Comparison of ENCODE assay signal across 15 mouse cellular contexts in the genomic region with DNA sequence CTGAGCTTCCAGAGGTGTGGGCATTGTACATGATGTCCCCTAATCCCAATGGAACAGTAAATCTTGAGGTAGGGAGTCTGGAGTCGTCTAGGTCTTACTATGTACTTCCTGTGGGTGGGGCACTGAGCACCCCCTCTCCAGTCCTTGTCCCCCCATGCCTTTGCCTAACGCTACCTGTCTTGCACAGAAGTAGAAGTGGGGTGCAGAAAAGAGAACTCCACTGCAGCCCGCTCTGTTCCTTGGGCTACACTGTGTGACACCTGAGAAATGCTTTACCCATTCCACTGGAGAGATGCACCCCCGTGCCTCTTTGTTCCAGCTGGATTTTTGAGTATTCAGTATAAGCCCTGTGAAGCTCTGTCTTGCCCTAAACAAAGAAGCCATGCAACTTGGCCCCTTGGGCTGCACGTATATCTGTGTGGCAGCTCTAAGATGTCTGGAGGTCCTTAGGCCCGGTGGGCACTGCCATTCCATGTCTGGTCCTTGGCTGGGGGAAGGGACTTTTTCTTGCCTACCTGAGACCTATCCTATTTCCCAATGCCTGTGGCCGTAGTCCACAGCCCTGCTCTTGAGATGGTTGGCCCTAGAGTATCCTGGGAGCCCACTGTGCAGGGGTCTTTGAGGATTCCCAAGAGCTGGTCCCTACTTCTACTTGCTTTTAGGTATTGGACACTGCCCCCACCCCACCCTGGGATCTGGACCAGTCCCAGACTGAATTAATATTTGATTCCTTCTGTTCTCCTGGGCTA.
DNase-seq lines count a peak whose midpoint lies in the region; ATAC-seq and TF ChIP-seq lines count a peak whose summit lies in the region.
"Had no signal": no experiment of that assay in that cellular context is flagged by ENCODE, and none has a peak within 500 bp of the region (broad histone marks: within the 10 kb centered on the region; RNA-seq: fewer than 3 reads in every experiment).

No protein-coding gene starts in this region.

- H3K9me3 ChIP-seq in kidney, embryonic 16.5 days (ENCODE audit: low read length): no peaks in the 10 kb centered on the region
- H3K9me3 ChIP-seq in limb, embryonic 12.5 days: no peaks in the 10 kb centered on the region
- H3K9me3 ChIP-seq: hindbrain, embryonic 10.5 days; neural tube, embryonic 12.5 days had no signal

- H3K4me2 ChIP-seq in kidney, embryonic 16.5 days (replicated peaks; ENCODE audit: low read depth, low read length): no peak overlapping the region
- no peak overlapping the region for H3K4me2 ChIP-seq in limb, embryonic 12.5 days
- H3K4me2 ChIP-seq: neural tube, embryonic 12.5 days had no signal

- H3K27ac ChIP-seq in kidney, embryonic 16.5 days (ENCODE audit: low read length): peak overlapping the region; percentile 77
- peak overlapping the region; percentile 15; the same call in 1 of the 2 replicates for H3K27ac ChIP-seq in thymus, adult 2 months (ENCODE audit: control insufficient read depth, insufficient read depth, low read length)
- peak overlapping the region; percentile 84; the same call in 1 of the 2 replicates for H3K27ac ChIP-seq in limb, embryonic 12.5 days
- H3K27ac ChIP-seq: neural tube, embryonic 12.5 days had no signal

- no peak for TF ChIP-seq CTCF in thymus, adult 2 months (IDR thresholded peaks at IDR 0.05; ENCODE audit: borderline replicate concordance, control insufficient read depth, extremely low read depth, insufficient read depth, low read length, poor library complexity)

- no peak for TF ChIP-seq POLR2A in thymus, adult 2 months (IDR thresholded peaks at IDR 0.05; ENCODE audit: control insufficient read depth, extremely low read depth, insufficient read depth, low read length, poor library complexity)

- 0 out of 2 replicates have a peak overlapping the region, but pooled peaks have one; percentile 12 for H3K9ac ChIP-seq in kidney, embryonic 16.5 days (replicated peaks; ENCODE audit: low read length)
- no peak overlapping the region for H3K9ac ChIP-seq in limb, embryonic 12.5 days (replicated peaks)
- H3K9ac ChIP-seq: forebrain, postnatal 0 days; neural tube, embryonic 12.5 days had no signal

- no peak for DNase-seq in kidney, postnatal 25 days
- no peak for DNase-seq in thymus, adult 2 months
- DNase-seq in thymus, postnatal 36 days: no peak
- DNase-seq in cerebellum, postnatal 25 days: no peak
- no peak for DNase-seq in spleen, postnatal 10 days (ENCODE audit: low spot score in 2 of 2)
- DNase-seq: cerebellum, postnatal 10 days; forebrain, postnatal 0 days; layer of hippocampus, postnatal 36 days had no signal

- peaks cover 14% of the 10 kb centered on the region for H3K36me3 ChIP-seq in kidney, embryonic 16.5 days (ENCODE audit: insufficient read depth, low read length)
- H3K36me3 ChIP-seq in thymus, adult 2 months (ENCODE audit: control insufficient read depth, insufficient read depth, low read length): no peaks in the 10 kb centered on the region
- peaks cover 64% of the 10 kb centered on the region for H3K36me3 ChIP-seq in limb, embryonic 12.5 days

- no peak for ATAC-seq in kidney, embryonic 16.5 days (ENCODE audit: low FRiP score, low TSS enrichment)
- ATAC-seq in limb, embryonic 12.5 days (ENCODE audit: insufficient number of reproducible peaks, insufficient read depth, low FRiP score, low TSS enrichment, low read depth): no peak
- ATAC-seq: forebrain, postnatal 0 days; midbrain, embryonic 16.5 days had no signal

- 82% methylated on average over 7 of the region's 7 CpGs for WGBS in kidney, embryonic 16.5 days
- WGBS in thymus, adult 2 months: 88% methylated on average over 7 of the region's 7 CpGs
- 87% methylated on average over 7 of the region's 7 CpGs for WGBS in limb, embryonic 12.5 days

- 0 out of 2 replicates have a peak, but pooled peaks cover 2% of the 10 kb centered on the region for H3K27me3 ChIP-seq in kidney, embryonic 16.5 days (ENCODE audit: insufficient read depth, low read length)
- no peaks in the 10 kb centered on the region for H3K27me3 ChIP-seq in thymus, adult 2 months (ENCODE audit: control insufficient read depth, insufficient read depth, low read length)
- no peaks in the 10 kb centered on the region for H3K27me3 ChIP-seq in limb, embryonic 12.5 days
- H3K27me3 ChIP-seq: CH12.LX; neural tube, embryonic 12.5 days; Patski had no signal

- H3K4me1 ChIP-seq in kidney, embryonic 16.5 days (ENCODE audit: insufficient read depth, low read length): peaks cover 62% of the 10 kb centered on the region
- H3K4me1 ChIP-seq in thymus, adult 2 months (replicated peaks; ENCODE audit: control insufficient read depth, insufficient read depth, low read length): peaks cover 40% of the 10 kb centered on the region
- H3K4me1 ChIP-seq in limb, embryonic 12.5 days (replicated peaks): peaks cover 61% of the 10 kb centered on the region

- H3K4me3 ChIP-seq in kidney, embryonic 16.5 days (ENCODE audit: low read length): no peak overlapping the region
- H3K4me3 ChIP-seq in thymus, adult 2 months (ENCODE audit: control insufficient read depth, insufficient read depth, low read length): no peak overlapping the region
- H3K4me3 ChIP-seq in limb, embryonic 12.5 days (replicated peaks): no peak overlapping the region
- H3K4me3 ChIP-seq: hindbrain, embryonic 10.5 days; neural tube, embryonic 12.5 days had no signal

Comparison
In these comparisons a context has a peak if more than half of its experiments do, and no peak if none do; other contexts are left out.
1. H3K27ac ChIP-seq: peak in every context shown above with its lines; median percentile 84 in limb, embryonic 12.5 days; 77 in kidney, embryonic 16.5 days; 15 in thymus, adult 2 months.